Mouse (Mus musculus) olfactory bulb, adult 2 months (tissue): ENCODE results near the gene Mamdc4.

ENCODE experiments used
- CTCF ChIP-seq: fragments of 200-500 bp; IDR thresholded peaks from 2 replicates; pipeline ENCODE4 v1.5.1; 2012; ENCODE audit warnings: low read depth, mild to moderate bottlenecking, low read length, moderate library complexity; ENCODE audit not compliant: insufficient read depth
- POLR2A ChIP-seq: fragments of 200-500 bp; IDR thresholded peaks from 2 replicates; pipeline ENCODE4 v1.6.1; 2012; ENCODE audit warnings: mild to moderate bottlenecking, low read depth, low read length, moderate library complexity; ENCODE audit not compliant: insufficient read depth

DNA sequence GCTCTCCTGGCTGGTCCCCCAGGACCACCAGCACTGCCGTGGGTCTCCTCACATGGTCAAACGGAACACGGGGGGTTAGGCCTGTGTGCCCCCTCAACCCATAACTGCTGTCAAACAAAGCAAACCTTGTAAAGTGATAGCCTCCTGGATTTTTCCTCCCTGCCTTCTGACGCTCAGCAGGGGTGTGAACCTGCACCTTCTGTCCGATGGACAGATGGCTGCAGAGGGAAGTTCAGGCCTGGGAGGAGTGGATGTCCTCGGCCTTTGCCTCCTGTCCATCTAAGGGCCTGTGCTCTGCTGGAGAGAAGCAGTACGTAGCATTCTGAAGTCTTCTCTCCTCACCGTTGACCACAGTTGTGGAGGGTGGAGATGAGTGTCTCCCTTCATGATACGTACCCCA, 12.7 kb downstream of the Mamdc4 start:
- TF ChIP-seq CTCF (no peak), POLR2A (no peak)
